Mouse (Mus musculus) megakaryocyte-erythroid progenitor cell, adult 5-6 weeks (primary cell): ENCODE data around the gene Lingo4. TPM values are rescaled to one million over a fixed set of nuclear protein-coding genes. Genes with fewer than 3 reads are reported as not detected.

Experiments used
- ATAC-seq: replicated peaks from 2 replicates; pipeline ENCODE4 v1.8.0; 2016; ENCODE audit warnings: mild to moderate bottlenecking, inconsistent platforms; ENCODE audit not compliant: severe bottlenecking, poor library complexity, low FRiP score, low TSS enrichment
- total RNA-seq, 2 experiments: library from RNA; stranded (forward) in 1 of 2; stranded (reverse) in 1 of 2; fragments of 200-1000, 215-1000 nt in 1 of 2; fragments of >200 nt in 1 of 2; fragmentation: Nextera tagmentation in 1 of 2; gene quantifications; 2 replicates each; pipeline ENCODE4 v1.2.3; 2014 to 2017

Lingo4 gene
- total RNA-seq, 2 experiments from 2014 or later, result 0.28 TPM; not detected in 1

DNA sequence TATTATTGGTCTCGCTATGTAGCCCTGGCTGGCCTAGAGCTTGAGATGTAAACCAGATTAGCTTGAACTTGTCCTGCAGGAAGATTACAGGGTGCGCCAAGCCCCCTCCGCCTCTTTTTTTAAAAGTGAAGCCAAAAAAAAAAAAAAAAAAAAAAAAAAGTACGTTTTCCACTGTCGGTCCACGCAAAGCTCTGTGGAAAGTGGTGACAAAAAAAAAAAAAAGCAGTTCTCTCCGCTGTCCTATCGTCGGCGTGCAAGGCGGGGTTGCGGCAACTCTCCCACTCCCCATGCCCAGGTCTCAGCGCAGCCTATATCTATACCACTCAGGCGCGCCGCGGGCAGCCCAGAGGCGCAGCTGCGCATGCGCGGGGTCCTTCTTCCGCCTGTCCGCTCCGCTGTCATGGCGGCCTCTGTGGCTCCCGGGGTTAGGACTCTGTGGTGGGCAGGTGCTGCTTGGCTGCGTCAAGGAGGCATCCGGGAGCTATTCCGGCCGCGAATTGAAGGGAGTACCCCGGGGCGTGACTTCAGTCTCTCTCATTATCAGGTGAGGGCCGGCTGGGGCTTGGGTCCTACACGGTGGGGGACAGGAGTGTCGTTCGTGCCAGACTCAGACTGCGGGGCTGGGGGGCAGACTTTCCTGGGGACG lies 44.8 kb downstream of the Lingo4 start, which contains the start of gene Mrpl9:
Gene Mrpl9, plus strand, starts transcription at position 368 of the 646 bp plus-strand sequence.
- peak; percentile 96 for ATAC-seq

DNA sequence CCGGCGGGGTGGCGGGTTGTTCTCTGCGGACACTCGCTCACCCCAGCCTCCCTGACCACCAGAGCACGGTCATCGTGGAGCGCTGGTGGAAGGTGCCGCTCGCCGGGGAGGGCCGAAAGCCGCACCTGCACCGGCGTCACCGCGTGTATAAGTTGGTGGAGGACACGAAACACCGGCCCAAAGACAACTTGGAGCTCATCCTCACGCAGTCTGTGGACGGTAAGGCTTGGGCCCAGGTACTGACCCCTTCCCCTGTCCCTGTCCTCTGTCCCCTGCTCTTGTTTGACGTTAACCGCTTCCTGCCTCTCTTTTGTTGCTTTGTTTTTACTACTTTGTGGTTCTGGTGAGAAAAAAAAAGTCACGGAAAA lies 45.3 kb downstream of the Lingo4 start, which contains the start of gene Oaz3:
Gene Oaz3, minus strand, starts transcription at position 319 of the 368 bp plus-strand sequence.
- ATAC-seq, result peak; percentile 31

DNA sequence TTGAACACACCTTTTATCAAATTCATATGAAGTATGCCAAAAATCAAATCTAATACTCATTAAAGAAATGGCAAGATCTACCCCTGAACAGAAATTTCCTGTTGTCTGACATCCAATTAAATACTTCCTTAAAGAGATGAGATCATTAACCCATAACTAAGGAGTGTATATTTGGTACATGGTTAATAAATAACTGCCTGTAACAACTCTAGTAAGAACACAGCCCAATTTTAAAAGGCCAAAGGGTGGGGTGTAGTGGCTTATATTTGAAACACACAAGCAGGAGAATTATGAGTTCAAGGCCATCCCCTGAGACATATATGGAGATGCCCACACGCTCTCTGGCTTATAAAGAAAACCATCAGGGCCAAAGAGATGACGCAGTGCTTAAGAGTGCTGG lies 51.1 kb downstream of the Lingo4 start:
- ATAC-seq, result no peak

Other genes with a start within 250 kb of the Lingo4 start
- gene Gm10696, start 220.3 kb upstream of the Lingo4 start, total RNA-seq (2014; fragmentation: Nextera tagmentation), result not detected in 2 replicates
- not detected in 2 replicates for gene Gm10696, start 220.3 kb upstream of the Lingo4 start, total RNA-seq (2017)
- gene Gm5286, start 201.8 kb upstream of the Lingo4 start, total RNA-seq (2014; fragmentation: Nextera tagmentation), result not detected in 2 replicates
- gene Gm5286, start 201.8 kb upstream of the Lingo4 start, total RNA-seq (2017), result not detected in 2 replicates
- not detected in 2 replicates for gene Gm4778, start 134.5 kb upstream of the Lingo4 start, total RNA-seq (2014; fragmentation: Nextera tagmentation)
- not detected in 2 replicates for gene Gm4778, start 134.5 kb upstream of the Lingo4 start, total RNA-seq (2017)
- 2.9 and 4.3 TPM in 2 replicates for gene Them4, start 88.4 kb upstream of the Lingo4 start, total RNA-seq (2014; fragmentation: Nextera tagmentation)
- 0.38 and 4.8 TPM in 2 replicates for gene Them4, start 88.4 kb upstream of the Lingo4 start, total RNA-seq (2017)
- not detected in 2 replicates for gene Them5, start 56.4 kb upstream of the Lingo4 start, total RNA-seq (2014; fragmentation: Nextera tagmentation)
- not detected in 2 replicates for gene Them5, start 56.4 kb upstream of the Lingo4 start, total RNA-seq (2017)
- gene C2cd4d, start 36.1 kb upstream of the Lingo4 start, total RNA-seq (2014; fragmentation: Nextera tagmentation), result not detected in 2 replicates
- not detected in 2 replicates for gene C2cd4d, start 36.1 kb upstream of the Lingo4 start, total RNA-seq (2017)
- gene Rorc, start 25.7 kb upstream of the Lingo4 start, total RNA-seq (2014; fragmentation: Nextera tagmentation), result 4.6 TPM in 1 of 2 replicates, not detected in the other
- gene Rorc, start 25.7 kb upstream of the Lingo4 start, total RNA-seq (2017), result 0.15 TPM in 1 of 2 replicates, not detected in the other
- 2.3 and 12.0 TPM in 2 replicates for gene Tdrkh, start 14.8 kb downstream of the Lingo4 start, total RNA-seq (2014; fragmentation: Nextera tagmentation)
- gene Tdrkh, start 14.8 kb downstream of the Lingo4 start, total RNA-seq (2017), result 4.7 and 6.8 TPM in 2 replicates
- 47.9 and 62.5 TPM in 2 replicates for gene Mrpl9, start 44.8 kb downstream of the Lingo4 start, total RNA-seq (2014; fragmentation: Nextera tagmentation)
- 92.4 and 99.0 TPM in 2 replicates for gene Mrpl9, start 44.8 kb downstream of the Lingo4 start, total RNA-seq (2017)
- not detected in 2 replicates for gene Oaz3, start 45.4 kb downstream of the Lingo4 start, total RNA-seq (2014; fragmentation: Nextera tagmentation)
- gene Oaz3, start 45.4 kb downstream of the Lingo4 start, total RNA-seq (2017), result not detected in 2 replicates
- gene Celf3, start 79.8 kb downstream of the Lingo4 start, total RNA-seq (2014; fragmentation: Nextera tagmentation), result not detected in 2 replicates
- gene Celf3, start 79.8 kb downstream of the Lingo4 start, total RNA-seq (2017), result not detected in 2 replicates
- gene Riiad1, start 81.8 kb downstream of the Lingo4 start, total RNA-seq (2014; fragmentation: Nextera tagmentation), result 3.9 TPM in 1 of 2 replicates, not detected in the other
- gene Riiad1, start 81.8 kb downstream of the Lingo4 start, total RNA-seq (2017), result not detected in 2 replicates
- gene Snx27, start 184.2 kb downstream of the Lingo4 start, total RNA-seq (2014; fragmentation: Nextera tagmentation), result 24.2 and 45.2 TPM in 2 replicates
- 30.2 and 30.5 TPM in 2 replicates for gene Snx27, start 184.2 kb downstream of the Lingo4 start, total RNA-seq (2017)
- gene Gm10972, start 244.6 kb downstream of the Lingo4 start, total RNA-seq (2014; fragmentation: Nextera tagmentation), result not detected in 2 replicates
- not detected in 2 replicates for gene Gm10972, start 244.6 kb downstream of the Lingo4 start, total RNA-seq (2017)